Mouse (Mus musculus) liver, embryonic 15.5 days (tissue): ENCODE results near the gene Mex3a. TPM values are rescaled to one million over a fixed set of nuclear protein-coding genes. Genes with fewer than 3 reads are reported as not detected.
A peak's percentile ranks its signal among the peaks of the same experiment; 100 is the strongest.

ENCODE experiments used
- ATAC-seq: fragments of 200-750 bp; cut with Nextera tagmentation; 2 replicates; pipeline ENCODE4 v1.8.0; 2017; ENCODE audit warnings: moderate number of reproducible peaks, mild to moderate bottlenecking, moderate library complexity; ENCODE audit not compliant: insufficient read depth
- H3K27ac ChIP-seq: fragments of 300-500 bp; sonication (generic); replicated peaks from 2 replicates; pipeline ENCODE4 v1.5.1; 2015; ENCODE audit warnings: mild to moderate bottlenecking, inconsistent platforms
- H3K27me3 ChIP-seq: fragments of 300-500 bp; sonication (generic); 2 replicates; pipeline ENCODE4 v1.6.1; 2015; ENCODE audit warnings: mild to moderate bottlenecking, inconsistent platforms
- H3K36me3 ChIP-seq: fragments of 300-500 bp; sonication (generic); replicated peaks from 2 replicates; pipeline ENCODE4 v1.6.1; 2015; ENCODE audit warnings: moderate library complexity, mild to moderate bottlenecking, inconsistent platforms
- H3K4me1 ChIP-seq: fragments of 300-500 bp; sonication (generic); replicated peaks from 2 replicates; pipeline ENCODE4 v1.6.1; 2015; ENCODE audit warnings: inconsistent platforms
- H3K4me2 ChIP-seq: fragments of 300-500 bp; sonication (generic); 2 replicates; pipeline ENCODE4 v1.6.1; 2015; ENCODE audit warnings: moderate library complexity, mild to moderate bottlenecking, inconsistent platforms
- H3K4me3 ChIP-seq: fragments of 300-500 bp; sonication (generic); replicated peaks from 2 replicates; pipeline ENCODE4 v1.5.1; 2015; ENCODE audit warnings: mild to moderate bottlenecking, inconsistent platforms
- H3K9ac ChIP-seq: fragments of 300-500 bp; sonication (generic); 2 replicates; pipeline ENCODE4 v1.6.1; 2015; ENCODE audit warnings: moderate library complexity, mild to moderate bottlenecking, inconsistent platforms
- H3K9me3 ChIP-seq: fragments of 300-500 bp; sonication (generic); replicated peaks from 2 replicates; pipeline ENCODE4 v1.6.1; 2016; ENCODE audit warnings: inconsistent platforms
- WGBS: fragments of 180-500 bp; shearing (Covaris S2); methylation state at CpG from one replicate; pipeline ENCODE4 v1.1.7; 2015; ENCODE audit warnings: mixed read lengths; ENCODE audit not compliant: insufficient replicate concordance; 5-methylcytosine and 5-hydroxymethylcytosine counted together
- polyA plus RNA-seq: library from polyadenylated mRNA; unstranded; fragments of >200 nt; fragmentation: Nextera tagmentation; extraction: Ambion mirVana; gene quantifications from 2 replicates; pipeline ENCODE4 v1.2.1, GENCODE M21; 2015

Mex3a gene
- polyA plus RNA-seq, 1 experiment from 2014 or later = 0.60 TPM

GRCm38 (mm10) chr3:88530082-88530864 lies 1.9 kb upstream of the Mex3a start:
- ATAC-seq = no peak
- Histone ChIP-seq H3K4me1 (peaks cover 63% of the 10 kb centered on the region), H3K9me3 (no peaks in the 10 kb centered on the region), H3K36me3 (no peaks in the 10 kb centered on the region), H3K9ac (no peak overlapping the region), H3K4me2 (peak overlapping the region; percentile 99), H3K27me3 (peaks cover 28% of the 10 kb centered on the region), H3K27ac (no peak overlapping the region), H3K4me3 (no peak overlapping the region)
- 49% methylated on average over 11 of the region's 11 CpGs for WGBS

GRCm38 (mm10) chr3:88531348-88532298 lies 572 bp upstream of the Mex3a start:
- peak; percentile 58 for ATAC-seq
- H3K4me2 ChIP-seq = peak overlapping the region; percentile 99
- no peaks in the 10 kb centered on the region for H3K9me3 ChIP-seq
- H3K27ac ChIP-seq = peak overlapping the region; percentile 76
- WGBS = under 1% methylated on average over 55 of the region's 63 CpGs
- H3K27me3 ChIP-seq = peaks cover 33% of the 10 kb centered on the region
- no peaks in the 10 kb centered on the region for H3K36me3 ChIP-seq
- peak overlapping the region; percentile 79 for H3K9ac ChIP-seq
- peaks cover 71% of the 10 kb centered on the region for H3K4me1 ChIP-seq
- peak overlapping the region; percentile 72 for H3K4me3 ChIP-seq

GRCm38 (mm10) chr3:88532689-88533511 lies 705 bp downstream of the Mex3a start:
- no peaks in the 10 kb centered on the region for H3K9me3 ChIP-seq
- H3K4me3 ChIP-seq = peak overlapping the region; percentile 72
- ATAC-seq = no peak
- H3K27me3 ChIP-seq = peaks cover 30% of the 10 kb centered on the region
- H3K4me2 ChIP-seq = peak overlapping the region; percentile 99
- H3K4me1 ChIP-seq = peaks cover 75% of the 10 kb centered on the region
- 3% methylated on average over 40 of the region's 40 CpGs for WGBS
- no peaks in the 10 kb centered on the region for H3K36me3 ChIP-seq
- H3K9ac ChIP-seq = peak overlapping the region; percentile 27; the same call in 1 of the 2 replicates
- no peak overlapping the region for H3K27ac ChIP-seq

- H3K27me3 ChIP-seq = peaks cover 30% of the 10 kb centered on the region
- 22% methylated on average over 4 of the region's 5 CpGs for WGBS
- peak overlapping the region; percentile 99 for H3K4me2 ChIP-seq
- no peaks in the 10 kb centered on the region for H3K9me3 ChIP-seq
- peaks cover 75% of the 10 kb centered on the region for H3K4me1 ChIP-seq
- ATAC-seq = no peak
- H3K9ac ChIP-seq = no peak overlapping the region
- H3K27ac ChIP-seq = no peak overlapping the region
- no peaks in the 10 kb centered on the region for H3K36me3 ChIP-seq
- H3K4me3 ChIP-seq = peak overlapping the region; percentile 72; the same call in 1 of the 2 replicates
Observed at GRCm38 (mm10) chr3:88533706-88534105, 1.5 kb downstream of the Mex3a start.

GRCm38 (mm10) chr3:88535005-88535404 lies 2.8 kb downstream of the Mex3a start:
- no peak overlapping the region for H3K9ac ChIP-seq
- peaks cover 67% of the 10 kb centered on the region for H3K4me1 ChIP-seq
- no peaks in the 10 kb centered on the region for H3K9me3 ChIP-seq
- H3K36me3 ChIP-seq = no peaks in the 10 kb centered on the region
- no peak for ATAC-seq
- H3K27me3 ChIP-seq = peaks cover 30% of the 10 kb centered on the region
- no peak overlapping the region for H3K4me3 ChIP-seq
- WGBS = 45% methylated on average over 3 of the region's 3 CpGs
- no peak overlapping the region for H3K27ac ChIP-seq
- H3K4me2 ChIP-seq = no peak overlapping the region

GRCm38 (mm10) chr3:88535527-88535926 lies 3.3 kb downstream of the Mex3a start:
- Histone ChIP-seq H3K9me3 (no peaks in the 10 kb centered on the region), H3K4me3 (no peak overlapping the region), H3K9ac (peak overlapping the region; percentile 46; the same call in 1 of the 2 replicates)

GRCm38 (mm10) chr3:88536103-88536930 lies 4.1 kb downstream of the Mex3a start:
- Histone ChIP-seq H3K27ac (peak overlapping the region; percentile 51; the same call in 1 of the 2 replicates), H3K9ac (peak overlapping the region; percentile 46), H3K4me2 (peak overlapping the region; percentile 90), H3K36me3 (no peaks in the 10 kb centered on the region), H3K27me3 (peaks cover 30% of the 10 kb centered on the region), H3K9me3 (no peaks in the 10 kb centered on the region), H3K4me1 (peaks cover 54% of the 10 kb centered on the region), H3K4me3 (peak overlapping the region; percentile 60)
- 7% methylated on average over 64 of the region's 64 CpGs for WGBS
- peak; percentile 78 for ATAC-seq

More at GRCm38 (mm10) chr3:88535527-88535926, 3.3 kb downstream of the Mex3a start:
- Histone ChIP-seq H3K27me3 (peaks cover 30% of the 10 kb centered on the region), H3K27ac (no peak overlapping the region), H3K4me2 (peak overlapping the region; percentile 90), H3K36me3 (no peaks in the 10 kb centered on the region), H3K4me1 (peaks cover 62% of the 10 kb centered on the region)
- WGBS = 75% methylated on average over 4 of the region's 4 CpGs
- ATAC-seq = no peak

GRCm38 (mm10) chr3:88537146-88537545 lies 5.0 kb downstream of the Mex3a start:
- Histone ChIP-seq H3K9me3 (no peaks in the 10 kb centered on the region), H3K4me1 (peaks cover 46% of the 10 kb centered on the region), H3K4me3 (peak overlapping the region; percentile 60), H3K27me3 (peaks cover 26% of the 10 kb centered on the region), H3K27ac (peak overlapping the region; percentile 48; the same call in 1 of the 2 replicates), H3K36me3 (no peaks in the 10 kb centered on the region), H3K9ac (peak overlapping the region; percentile 46; the same call in 1 of the 2 replicates), H3K4me2 (peak overlapping the region; percentile 90)
- ATAC-seq = peak; percentile 7; the same call in 1 of the 2 replicates
- 69% methylated on average over 6 of the region's 6 CpGs for WGBS

GRCm38 (mm10) chr3:88538271-88539145 lies 6.3 kb downstream of the Mex3a start:
- H3K4me1 ChIP-seq = peaks cover 33% of the 10 kb centered on the region
- ATAC-seq = no peak
- H3K4me3 ChIP-seq = no peak overlapping the region
- no peak overlapping the region for H3K9ac ChIP-seq
- peaks cover 15% of the 10 kb centered on the region for H3K27me3 ChIP-seq
- H3K9me3 ChIP-seq = no peaks in the 10 kb centered on the region
- no peak overlapping the region for H3K4me2 ChIP-seq
- H3K36me3 ChIP-seq = no peaks in the 10 kb centered on the region
- WGBS = 61% methylated on average over 9 of the region's 9 CpGs
- H3K27ac ChIP-seq = no peak overlapping the region
